Mouse (Mus musculus) kidney, embryonic 14.5 days (tissue): ENCODE data around the gene Rufy1. TPM values are rescaled to one million over a fixed set of nuclear protein-coding genes. Genes with fewer than 3 reads are reported as not detected.
"Not testable (repeated sequence)": the region's sequence is repeated elsewhere in the genome, so short reads cannot be mapped to it uniquely, and the experiment has no call there.

ENCODE experiments used
- ATAC-seq: fragments of 200-750 bp; cut with Nextera tagmentation; 2 replicates; pipeline ENCODE4 v1.8.0; 2017; ENCODE audit warnings: moderate number of reproducible peaks, mild to moderate bottlenecking, moderate TSS enrichment, moderate library complexity; ENCODE audit not compliant: low FRiP score, low TSS enrichment
- H3K27ac ChIP-seq: fragments of 300-500 bp; sonication (generic); 2 replicates; pipeline ENCODE4 v1.5.1; 2014; ENCODE audit warnings: low read depth, mild to moderate bottlenecking, low read length, moderate library complexity, mixed read lengths
- H3K27me3 ChIP-seq: fragments of 300-500 bp; sonication (generic); 2 replicates; pipeline ENCODE4 v1.6.1; 2014; ENCODE audit warnings: mild to moderate bottlenecking, low read length; ENCODE audit not compliant: control insufficient read depth, insufficient read depth
- H3K36me3 ChIP-seq: fragments of 300-500 bp; sonication (generic); 2 replicates; pipeline ENCODE4 v1.6.1; 2014; ENCODE audit warnings: low read length, mixed read lengths; ENCODE audit not compliant: control insufficient read depth, insufficient read depth
- H3K4me1 ChIP-seq: fragments of 300-500 bp; sonication (generic); 2 replicates; pipeline ENCODE4 v1.6.1; 2014; ENCODE audit warnings: low read length, mixed read lengths; ENCODE audit not compliant: control insufficient read depth, insufficient read depth
- H3K4me2 ChIP-seq: fragments of 300-500 bp; sonication (generic); replicated peaks from 2 replicates; pipeline ENCODE4 v1.6.1; 2014; ENCODE audit warnings: low read depth, mild to moderate bottlenecking, low read length
- H3K4me3 ChIP-seq: fragments of 300-500 bp; sonication (generic); 2 replicates; pipeline ENCODE4 v1.5.1; 2014; ENCODE audit warnings: mild to moderate bottlenecking, low read length
- H3K9ac ChIP-seq: fragments of 300-500 bp; sonication (generic); 2 replicates; pipeline ENCODE4 v1.6.1; 2014; ENCODE audit warnings: low read depth, mild to moderate bottlenecking, low read length, moderate library complexity
- H3K9me3 ChIP-seq: fragments of 300-500 bp; sonication (generic); 2 replicates; pipeline ENCODE4 v1.6.1; 2016; ENCODE audit warnings: low read length; ENCODE audit not compliant: control insufficient read depth
- WGBS: fragments of 180-500 bp; shearing (Covaris S2); extraction: QIAGEN DNeasy Blood & Tissue Kit; methylation state at CpG from one replicate; pipeline ENCODE4 v1.1.7; 2014; 5-methylcytosine and 5-hydroxymethylcytosine counted together
- polyA plus RNA-seq: library from polyadenylated mRNA; unstranded; fragments of >200 nt; fragmentation: Nextera tagmentation; extraction: Ambion mirVana; gene quantifications from 2 replicates; pipeline ENCODE4 v1.2.1, GENCODE M21; 2014

The Rufy1 gene
- polyA plus RNA-seq, 1 experiment from 2014 or later, result 29.3 TPM

GRCm38 (mm10) chr11:50457111-50457911, 26.4 kb upstream of the Rufy1 start:
- Histone ChIP-seq H3K4me2 (peak overlapping the region; percentile 24), H3K27ac (no peak overlapping the region), H3K4me3 (no peak overlapping the region; the same call in 1 of the 2 replicates), H3K4me1 (peaks cover 8% of the 10 kb centered on the region; the same call in 1 of the 2 replicates), H3K27me3 (no peaks in the 10 kb centered on the region; the same call in 1 of the 2 replicates), H3K36me3 (no peaks in the 10 kb centered on the region), H3K9me3 (no peaks in the 10 kb centered on the region), H3K9ac (no peak overlapping the region)
- WGBS, result 5% methylated on average over 26 of the region's 26 CpGs
- ATAC-seq, result 0 out of 2 replicates have a peak, but pooled peaks have one; percentile 43

DNA sequence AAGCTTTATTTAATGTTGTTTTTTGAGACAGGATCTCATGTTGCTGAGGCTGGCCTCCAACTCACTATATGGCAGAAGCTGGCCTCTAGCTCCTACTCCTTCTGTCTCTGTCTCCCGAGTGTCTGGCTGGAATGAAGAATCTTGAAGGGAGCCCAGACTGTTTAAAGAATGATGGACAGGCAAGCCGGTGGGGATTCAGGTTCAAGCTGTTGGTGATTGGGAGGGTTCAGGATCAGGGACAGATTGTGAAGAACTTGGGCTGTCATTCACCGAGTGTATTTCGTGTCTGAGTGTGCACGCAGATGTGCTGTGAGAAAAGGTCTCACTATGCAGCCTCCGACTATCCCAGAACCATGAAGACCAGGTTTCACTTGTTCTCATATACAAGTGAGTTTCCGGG, 25.5 kb upstream of the Rufy1 start:
- no peak overlapping the region for H3K4me3 ChIP-seq
- H3K9ac ChIP-seq, result no peak overlapping the region
- H3K9me3 ChIP-seq, result no peaks in the 10 kb centered on the region
- no peaks in the 10 kb centered on the region for H3K36me3 ChIP-seq
- no peak overlapping the region for H3K4me2 ChIP-seq
- ATAC-seq, result no peak
- 55% methylated on average over 7 of the region's 7 CpGs for WGBS
- no peak overlapping the region for H3K27ac ChIP-seq
- peaks cover 8% of the 10 kb centered on the region; the same call in 1 of the 2 replicates for H3K4me1 ChIP-seq
- H3K27me3 ChIP-seq, result no peaks in the 10 kb centered on the region; the same call in 1 of the 2 replicates

DNA sequence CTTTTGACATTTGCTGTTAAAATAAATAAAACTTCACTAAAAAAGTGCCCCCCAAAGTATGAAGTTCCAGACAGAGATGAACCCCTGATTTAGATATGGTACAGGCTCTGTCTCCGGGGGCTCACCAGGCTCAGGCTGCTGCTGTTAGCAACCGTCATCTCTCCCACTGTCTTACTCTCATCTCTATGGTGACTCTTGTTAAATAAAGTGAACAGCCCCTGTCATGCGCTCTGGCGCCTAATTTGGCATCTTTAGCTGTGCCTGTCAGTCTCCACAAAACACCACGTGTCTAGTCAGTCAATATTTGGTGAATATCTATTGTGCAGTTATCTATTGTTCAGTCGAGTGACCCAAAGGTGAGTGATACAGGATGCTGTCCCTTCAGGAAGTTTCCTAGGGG, 24.0 kb upstream of the Rufy1 start:
- no peak for ATAC-seq
- Histone ChIP-seq H3K4me2 (no peak overlapping the region), H3K9me3 (no peaks in the 10 kb centered on the region), H3K4me1 (peaks cover 8% of the 10 kb centered on the region; the same call in 1 of the 2 replicates), H3K27me3 (no peaks in the 10 kb centered on the region; the same call in 1 of the 2 replicates), H3K27ac (no peak overlapping the region), H3K9ac (no peak overlapping the region), H3K4me3 (no peak overlapping the region), H3K36me3 (no peaks in the 10 kb centered on the region)
- 87% methylated on average over 6 of the region's 6 CpGs for WGBS

GRCm38 (mm10) chr11:50450236-50450635, 19.3 kb upstream of the Rufy1 start:
- 76% methylated on average over 9 of the region's 9 CpGs for WGBS
- no peak overlapping the region for H3K4me3 ChIP-seq
- H3K27ac ChIP-seq, result no peak overlapping the region
- H3K4me2 ChIP-seq, result no peak overlapping the region
- no peak for ATAC-seq
- no peaks in the 10 kb centered on the region for H3K36me3 ChIP-seq
- no peak overlapping the region for H3K9ac ChIP-seq
- no peaks in the 10 kb centered on the region for H3K4me1 ChIP-seq
- H3K9me3 ChIP-seq, result no peaks in the 10 kb centered on the region
- no peaks in the 10 kb centered on the region for H3K27me3 ChIP-seq

DNA sequence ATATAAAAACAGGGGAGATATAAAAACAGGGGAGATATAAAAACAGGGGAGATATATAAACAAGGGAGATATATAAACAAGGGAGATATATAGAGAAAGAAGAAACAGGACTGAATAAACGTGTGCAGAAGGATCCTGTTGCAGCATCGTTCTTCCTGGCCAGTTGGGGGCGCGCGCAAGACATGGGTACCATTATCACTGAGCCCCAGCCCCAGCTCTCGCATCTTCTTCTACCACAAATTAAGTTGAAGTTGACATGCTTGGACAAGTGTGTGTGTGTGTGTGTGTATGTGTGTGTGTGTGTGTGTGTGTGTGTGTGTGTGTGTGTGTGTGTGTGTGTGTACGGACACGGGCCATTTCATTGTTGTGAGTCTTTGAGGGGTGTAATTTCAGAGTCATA, 17.2 kb upstream of the Rufy1 start:
- not testable (repeated sequence) for H3K4me2 ChIP-seq, H3K9ac ChIP-seq, ATAC-seq, H3K36me3 ChIP-seq, H3K27ac ChIP-seq, H3K9me3 ChIP-seq, H3K4me1 ChIP-seq, H3K4me3 ChIP-seq, H3K27me3 ChIP-seq
- WGBS, result 44% methylated on average over 8 of the region's 8 CpGs

DNA sequence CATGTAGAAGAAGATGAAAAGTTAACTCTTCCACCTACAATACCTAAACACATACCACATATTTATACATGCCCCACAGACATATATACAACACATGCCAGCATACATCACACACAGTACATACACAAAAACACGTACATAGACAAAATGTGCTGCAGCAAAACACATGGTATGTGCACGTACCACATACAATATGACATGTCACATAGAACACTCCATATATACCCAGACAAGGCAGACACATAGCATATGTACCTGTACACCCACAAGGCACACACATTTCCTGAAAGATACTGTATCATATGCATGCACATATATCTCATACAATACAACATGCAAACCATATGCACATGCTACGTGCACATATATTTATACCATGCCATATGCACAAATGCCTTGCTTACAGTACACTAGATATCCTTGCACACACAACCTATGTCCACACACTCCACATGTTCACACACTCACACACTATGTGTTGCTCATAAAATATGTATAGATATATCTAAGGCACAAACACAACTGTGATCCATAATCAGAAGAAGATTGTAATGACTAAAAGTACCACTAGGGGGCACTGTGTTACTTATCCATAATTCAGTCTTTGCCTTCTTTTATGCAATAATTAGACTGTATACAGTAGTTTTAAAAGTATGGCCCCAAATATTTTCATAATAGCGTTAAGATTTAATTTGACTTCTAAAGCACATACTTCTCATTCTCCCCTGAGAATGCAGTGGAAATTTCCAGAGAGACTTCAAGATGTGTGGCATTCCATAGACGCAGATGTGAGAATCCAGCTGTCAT, 12.5 kb upstream of the Rufy1 start:
- ATAC-seq, result no peak
- H3K9ac ChIP-seq, result no peak overlapping the region
- no peak overlapping the region for H3K27ac ChIP-seq
- H3K4me2 ChIP-seq, result no peak overlapping the region
- H3K27me3 ChIP-seq, result no peaks in the 10 kb centered on the region
- WGBS, result 69% methylated on average over 5 of the region's 5 CpGs
- H3K36me3 ChIP-seq, result no peaks in the 10 kb centered on the region
- no peak overlapping the region for H3K4me3 ChIP-seq
- no peaks in the 10 kb centered on the region for H3K9me3 ChIP-seq
- H3K4me1 ChIP-seq, result no peaks in the 10 kb centered on the region

DNA sequence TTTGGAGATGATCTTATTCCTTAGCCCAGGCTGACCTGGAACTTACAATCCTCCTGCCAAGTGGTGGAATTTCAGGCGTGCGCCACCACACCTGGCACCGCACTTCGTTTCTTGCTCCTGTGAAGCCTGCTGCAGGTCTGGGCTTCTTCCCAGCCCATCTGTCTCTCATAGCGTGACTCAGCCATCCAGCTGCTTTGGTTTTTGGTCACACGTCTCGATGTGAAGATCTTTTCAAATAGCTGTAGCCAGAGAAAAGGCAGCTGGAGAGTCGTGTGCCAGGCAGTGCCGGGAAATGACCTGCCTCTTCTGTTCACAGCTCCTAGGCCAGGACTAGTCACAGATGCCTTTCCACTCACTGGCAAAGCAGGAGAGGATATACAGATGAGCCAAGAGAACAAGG, 10.7 kb upstream of the Rufy1 start:
- no peak overlapping the region for H3K27ac ChIP-seq
- H3K9me3 ChIP-seq, result no peaks in the 10 kb centered on the region
- no peak overlapping the region for H3K4me2 ChIP-seq
- no peaks in the 10 kb centered on the region for H3K27me3 ChIP-seq
- ATAC-seq, result no peak
- no peak overlapping the region for H3K9ac ChIP-seq
- no peak overlapping the region for H3K4me3 ChIP-seq
- H3K4me1 ChIP-seq, result no peaks in the 10 kb centered on the region
- no peaks in the 10 kb centered on the region for H3K36me3 ChIP-seq
- WGBS, result 67% methylated on average over 9 of the region's 9 CpGs

DNA sequence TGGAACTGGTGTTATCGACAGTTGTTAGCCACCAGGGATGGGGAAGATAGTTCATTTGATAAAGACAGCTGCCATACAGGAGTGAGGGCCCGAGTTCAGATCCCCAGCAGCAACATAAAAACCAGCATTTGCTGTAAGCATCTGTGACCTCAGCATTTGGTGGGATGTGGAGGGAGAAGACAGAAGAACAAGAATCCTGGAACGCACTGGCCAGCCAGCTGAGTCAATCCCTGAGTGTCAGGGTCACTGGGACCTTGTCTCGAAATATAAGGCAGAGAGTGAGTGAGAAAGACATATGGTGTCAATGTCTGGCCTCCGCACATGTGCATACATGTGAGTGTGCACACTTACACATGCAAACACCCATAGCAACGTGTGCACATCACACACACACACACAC, 9.8 kb upstream of the Rufy1 start:
- H3K9me3 ChIP-seq, result no peaks in the 10 kb centered on the region
- no peak for ATAC-seq
- H3K36me3 ChIP-seq, result no peaks in the 10 kb centered on the region
- H3K4me3 ChIP-seq, result no peak overlapping the region
- H3K4me2 ChIP-seq, result no peak overlapping the region
- WGBS, result 76% methylated on average over 6 of the region's 6 CpGs
- no peak overlapping the region for H3K27ac ChIP-seq
- no peak overlapping the region for H3K9ac ChIP-seq
- no peaks in the 10 kb centered on the region for H3K4me1 ChIP-seq
- no peaks in the 10 kb centered on the region for H3K27me3 ChIP-seq

DNA sequence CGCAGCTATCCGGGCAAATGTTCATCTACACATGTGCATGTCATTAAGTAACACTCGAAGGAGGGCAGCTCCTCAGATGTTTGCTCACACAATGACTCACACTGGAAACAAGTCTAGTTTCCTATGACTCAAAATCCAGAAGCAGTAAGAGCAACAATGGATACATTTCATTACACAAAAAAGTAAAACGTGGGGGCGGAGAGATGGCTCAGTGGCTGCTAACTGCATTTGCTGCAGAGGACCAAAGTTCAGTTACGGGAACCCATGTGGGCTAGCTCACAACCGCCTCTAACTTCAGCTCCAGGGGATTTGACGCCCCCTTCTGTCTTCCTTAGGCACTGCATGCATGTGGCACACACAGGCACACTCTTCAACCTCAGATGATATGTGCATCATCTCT, 8.9 kb upstream of the Rufy1 start:
- H3K4me3 ChIP-seq, result no peak overlapping the region
- no peaks in the 10 kb centered on the region for H3K4me1 ChIP-seq
- H3K27me3 ChIP-seq, result no peaks in the 10 kb centered on the region
- 64% methylated on average over 8 of the region's 8 CpGs for WGBS
- no peaks in the 10 kb centered on the region for H3K36me3 ChIP-seq
- no peak for ATAC-seq
- no peaks in the 10 kb centered on the region for H3K9me3 ChIP-seq
- H3K27ac ChIP-seq, result no peak overlapping the region
- H3K4me2 ChIP-seq, result no peak overlapping the region
- H3K9ac ChIP-seq, result no peak overlapping the region
